Comparison of ENCODE assay signal across 24 mouse cellular contexts in the genomic region with DNA sequence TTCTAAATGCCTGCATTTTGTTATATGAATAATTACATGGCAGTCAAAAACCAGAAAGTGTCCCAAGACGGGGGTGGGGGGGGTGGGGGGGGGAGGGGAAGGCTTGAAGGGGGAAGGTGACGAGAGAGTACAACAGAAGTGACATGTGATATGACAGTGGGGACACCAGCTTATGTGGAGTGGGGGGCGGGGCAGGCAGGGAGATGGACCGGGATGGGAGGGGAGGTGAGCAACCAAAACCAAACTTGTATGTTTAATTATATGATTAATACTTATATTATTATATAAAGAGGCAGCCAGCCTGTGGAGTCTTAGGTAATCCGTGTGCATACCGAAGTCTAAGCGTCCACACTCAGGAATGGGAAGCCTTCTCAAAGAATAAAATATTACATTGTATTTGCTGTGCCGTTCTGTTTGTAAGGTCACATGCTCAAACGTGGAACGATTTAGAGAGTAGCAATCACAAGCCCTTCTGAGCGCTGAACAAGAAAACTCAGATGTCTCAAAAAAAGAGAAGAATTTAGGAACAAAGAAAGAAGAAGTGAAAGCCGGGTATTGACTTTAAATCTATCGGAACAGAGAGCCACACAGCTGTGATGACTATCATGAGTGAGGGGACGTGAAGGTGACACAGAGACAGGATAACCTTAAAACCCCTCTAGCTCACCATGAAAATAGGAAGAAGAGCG. TPM values are rescaled to one million over a fixed set of nuclear protein-coding genes. Genes with fewer than 3 reads are reported as not detected.
DNase-seq lines count a peak whose midpoint lies in the region; ATAC-seq and TF ChIP-seq lines count a peak whose summit lies in the region.
"Had no signal": no experiment of that assay in that cellular context is flagged by ENCODE, and none has a peak within 500 bp of the region (broad histone marks: within the 10 kb centered on the region; RNA-seq: fewer than 3 reads in every experiment).

No protein-coding gene starts in this region.

- H3K27me3 ChIP-seq in liver, postnatal 0 days (ENCODE audit: insufficient read depth, low read length): no peaks in the 10 kb centered on the region
- H3K27me3 ChIP-seq in liver, embryonic 12.5 days (replicated peaks): no peaks in the 10 kb centered on the region
- no peaks in the 10 kb centered on the region for H3K27me3 ChIP-seq in splenic B cell, adult 2 months (ENCODE audit: control insufficient read depth, insufficient read depth, low read length, poor library complexity, severe bottlenecking)
- H3K27me3 ChIP-seq: embryonic facial prominence, embryonic 15.5 days; heart, embryonic 13.5 days had no signal

- no peak overlapping the region; the same call in 1 of the 2 replicates for H3K4me2 ChIP-seq in liver, postnatal 0 days (ENCODE audit: low read depth, low read length)
- no peak overlapping the region for H3K4me2 ChIP-seq in liver, embryonic 12.5 days
- H3K4me2 ChIP-seq: embryonic facial prominence, embryonic 15.5 days; heart, embryonic 13.5 days had no signal

- DNase-seq in liver, postnatal 0 days: no peak
- peak; percentile 43 to 61 for DNase-seq in spleen, postnatal 36 days (ENCODE audit: low spot score in 2 of 2)
- DNase-seq in spleen, postnatal 10 days (ENCODE audit: low spot score in 2 of 2): no peak
- peak; percentile 79 for DNase-seq in splenic B cell, adult 2 months (ENCODE audit: low read depth, low spot score)
- no peak for DNase-seq in c-Kit-positive CD71-positive TER-119-positive erythroid progenitor cells, embryonic 14.5 days (ENCODE audit: low spot score)
- no peak for DNase-seq in cerebellum, postnatal 36 days
- DNase-seq: adrenal gland, adult 2 months; adrenal gland, postnatal 36 days; cerebellum, adult 11-12 months; cerebellum, adult 9-10 months; cerebellum, postnatal 25 days; embryo, embryonic 11 days; gastrocnemius, adult 2 months; gastrocnemius, postnatal 25 days; heart, adult 11 months; heart, postnatal 36 days had no signal

- 0 out of 2 replicates have a peak overlapping the region, but pooled peaks have one; percentile 8 for H3K27ac ChIP-seq in liver, postnatal 0 days (ENCODE audit: low read depth)
- H3K27ac ChIP-seq in liver, embryonic 12.5 days: no peak overlapping the region
- H3K27ac ChIP-seq: embryonic facial prominence, embryonic 15.5 days; forebrain, embryonic 10.5 days; gastrocnemius, adult 2 months; heart, embryonic 13.5 days had no signal

- H3K4me3 ChIP-seq in liver, postnatal 0 days (ENCODE audit: low read depth, low read length): no peak overlapping the region
- no peak overlapping the region for H3K4me3 ChIP-seq in liver, embryonic 12.5 days
- H3K4me3 ChIP-seq: embryonic facial prominence, embryonic 15.5 days; erythroblast, embryonic 14.5 days; forebrain, embryonic 10.5 days; gastrocnemius, adult 2 months; heart, embryonic 13.5 days had no signal

- 0 out of 2 replicates have a peak, but pooled peaks have one; percentile 6 for ATAC-seq in liver, postnatal 0 days
- no peak for ATAC-seq in liver, embryonic 12.5 days
- ATAC-seq in megakaryocyte, adult 5-6 weeks (ENCODE audit: poor library complexity, severe bottlenecking): peak; percentile 82
- ATAC-seq: forebrain, embryonic 14.5 days; hindbrain, embryonic 16.5 days had no signal

- no peaks in the 10 kb centered on the region for H3K36me3 ChIP-seq in liver, postnatal 0 days (replicated peaks; ENCODE audit: insufficient read depth, low read length)
- no peaks in the 10 kb centered on the region for H3K36me3 ChIP-seq in liver, embryonic 12.5 days
- H3K36me3 ChIP-seq in splenic B cell, adult 2 months (ENCODE audit: control insufficient read depth, insufficient read depth, low read length, poor library complexity, severe bottlenecking): no peaks in the 10 kb centered on the region
- H3K36me3 ChIP-seq: embryonic facial prominence, embryonic 15.5 days; forebrain, embryonic 10.5 days; heart, embryonic 13.5 days had no signal

- H3K9ac ChIP-seq in liver, postnatal 0 days (replicated peaks): no peak overlapping the region
- H3K9ac ChIP-seq in liver, embryonic 12.5 days: no peak overlapping the region
- H3K9ac ChIP-seq: embryonic facial prominence, embryonic 15.5 days; heart, embryonic 13.5 days had no signal

- WGBS in liver, postnatal 0 days (ENCODE audit: insufficient replicate concordance): 51% methylated on average over 15 of the region's 15 CpGs
- 62% methylated on average over 14 of the region's 15 CpGs for WGBS in liver, embryonic 12.5 days (ENCODE audit: insufficient replicate concordance)

- peaks cover 5% of the 10 kb centered on the region; the same call in 1 of the 2 replicates for H3K4me1 ChIP-seq in liver, postnatal 0 days (ENCODE audit: insufficient read depth)
- no peaks in the 10 kb centered on the region for H3K4me1 ChIP-seq in liver, embryonic 12.5 days
- H3K4me1 ChIP-seq: embryonic facial prominence, embryonic 15.5 days had no signal

- no peak for TF ChIP-seq CTCF in liver, postnatal 0 days (IDR thresholded peaks at IDR 0.05; ENCODE audit: low read depth)

- TF ChIP-seq EP300 in liver, postnatal 0 days (IDR thresholded peaks at IDR 0.05; ENCODE audit: low read depth): no peak

- H3K9me3 ChIP-seq in liver, postnatal 0 days (ENCODE audit: low read length): no peaks in the 10 kb centered on the region
- H3K9me3 ChIP-seq in liver, embryonic 12.5 days (replicated peaks): no peaks in the 10 kb centered on the region
- H3K9me3 ChIP-seq: embryonic facial prominence, embryonic 15.5 days; forebrain, embryonic 10.5 days; heart, embryonic 13.5 days had no signal

RNA-seq across cellular contexts. Expression of gene Map2k6, which starts 26.5 kb away (rescaled TPM):
- polyA plus RNA-seq in liver, postnatal 0 days (2015; fragmentation: Nextera tagmentation; extraction: Ambion mirVana): 3.7 and 4.2 TPM in 2 replicates
- polyA plus RNA-seq in liver, embryonic 12.5 days (2016; fragmentation: Nextera tagmentation; extraction: Ambion mirVana): 6.5 and 7.1 TPM in 2 replicates
- total RNA-seq in megakaryocyte, adult 5-6 weeks (2015): 10.3 and 12.6 TPM in 2 replicates
- 14.8 and 16.0 TPM in 2 replicates for total RNA-seq in megakaryocyte, adult 5-6 weeks (2017)
- polyA plus RNA-seq: erythroblast, embryonic 14.5 days had no signal

RNA-seq across cellular contexts. Expression of gene Abca5, which starts 34.9 kb away (rescaled TPM):
- 1.0 and 2.3 TPM in 2 replicates for polyA plus RNA-seq in liver, postnatal 0 days (2015; fragmentation: Nextera tagmentation; extraction: Ambion mirVana)
- polyA plus RNA-seq in liver, embryonic 12.5 days (2016; fragmentation: Nextera tagmentation; extraction: Ambion mirVana): 0.49 and 0.95 TPM in 2 replicates
- total RNA-seq in megakaryocyte, adult 5-6 weeks (2015): 0.22 and 0.32 TPM in 2 replicates
- total RNA-seq in megakaryocyte, adult 5-6 weeks (2017): 0.20 and 0.22 TPM in 2 replicates
- polyA plus RNA-seq: erythroblast, embryonic 14.5 days had no signal

Comparison
In these comparisons a context has a peak if more than half of its experiments do, and no peak if none do; other contexts are left out.
1. DNase-seq: peak in spleen, postnatal 36 days (2 of 2) and splenic B cell, adult 2 months (single experiment); none in liver, postnatal 0 days (single experiment), spleen, postnatal 10 days (0 of 2), c-Kit-positive CD71-positive TER-119-positive erythroid progenitor cells, embryonic 14.5 days (single experiment) and cerebellum, postnatal 36 days (0 of 2).